Mouse (Mus musculus): ENCODE measurements around the gene Esrra.

DNA sequence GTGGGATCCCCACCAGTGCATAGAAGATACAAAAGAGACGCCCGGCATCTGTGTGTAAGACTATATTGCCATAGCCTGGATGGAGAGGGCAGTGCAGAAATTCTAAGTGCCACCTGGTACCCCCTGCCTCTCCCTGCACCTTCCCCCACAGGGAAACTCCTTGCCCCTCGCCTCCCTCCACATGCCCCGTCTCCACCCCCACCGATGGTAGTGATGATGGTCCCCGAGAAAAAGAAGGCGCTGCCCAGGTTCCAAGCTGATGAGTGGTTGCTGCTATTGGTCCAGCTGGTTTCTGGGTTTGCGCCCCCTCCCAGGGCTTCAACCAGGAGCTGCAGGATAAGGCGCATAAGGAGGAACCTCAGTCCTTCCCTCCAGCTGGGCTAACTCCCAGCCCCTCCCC, 6.5 kb upstream of the Esrra start:
- TF ChIP-seq CTCF (IDR thresholded peaks at IDR 0.05; ENCODE audit: extremely low read depth, insufficient read depth, low read length) (no peak), POLR2A (IDR thresholded peaks at IDR 0.05; ENCODE audit: extremely low read depth, insufficient read depth, low read length) (no peak)
